Mouse (Mus musculus) G1E (cell line): ENCODE data around the gene Kctd2.

Experiments used
- CTCF ChIP-seq: IDR thresholded peaks from 2 replicates; pipeline ENCODE4 v1.5.1; 2012; ENCODE audit warnings: low read depth, low read length, inconsistent platforms, mixed read lengths
- GATA1 ChIP-seq: IDR thresholded peaks from 2 replicates; pipeline ENCODE4 v1.6.1; 2012; ENCODE audit warnings: borderline replicate concordance, low read length, inconsistent platforms, mixed read lengths
- GATA2 ChIP-seq: IDR thresholded peaks from 2 replicates; pipeline ENCODE4 v1.6.1; 2012; ENCODE audit warnings: low read depth, low read length, inconsistent platforms, borderline replicate concordance
- POLR2AphosphoS5 ChIP-seq: IDR thresholded peaks from 2 replicates; pipeline ENCODE4 v1.6.1; 2012; ENCODE audit warnings: low read depth, low read length, inconsistent platforms; ENCODE audit not compliant: insufficient replicate concordance
- TAL1 ChIP-seq: conservative IDR thresholded peaks from 2 replicates; pipeline ENCODE4 v1.6.1; 2012; ENCODE audit warnings: low read depth, low read length, inconsistent platforms, mixed read lengths

DNA sequence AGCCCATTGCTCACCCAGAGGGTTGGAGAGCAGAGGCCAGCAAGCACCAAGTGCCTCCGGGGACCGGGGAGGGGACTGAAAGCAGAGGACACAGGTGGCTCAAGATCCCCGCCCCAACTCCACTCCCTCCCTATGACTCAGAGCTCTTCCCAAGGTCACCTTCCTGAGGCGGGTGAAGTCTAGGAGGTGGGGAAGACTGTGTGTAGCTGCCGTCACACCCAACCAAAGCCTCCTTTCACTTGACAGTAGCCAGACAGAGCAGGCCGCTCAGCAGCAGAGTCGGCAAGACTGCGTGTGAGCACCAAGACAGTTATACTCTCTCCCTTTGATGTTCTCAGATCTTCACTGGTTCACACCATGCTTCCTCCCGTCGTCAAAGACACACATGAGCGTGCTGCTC, 43.5 kb downstream of the Kctd2 start:
- TF ChIP-seq CTCF (no peak), TAL1 (no peak), GATA1 (no peak), POLR2AphosphoS5 (no peak), GATA2 (no peak)
